Comparison of ENCODE assay signal across 20 mouse cellular contexts in the genomic region with DNA sequence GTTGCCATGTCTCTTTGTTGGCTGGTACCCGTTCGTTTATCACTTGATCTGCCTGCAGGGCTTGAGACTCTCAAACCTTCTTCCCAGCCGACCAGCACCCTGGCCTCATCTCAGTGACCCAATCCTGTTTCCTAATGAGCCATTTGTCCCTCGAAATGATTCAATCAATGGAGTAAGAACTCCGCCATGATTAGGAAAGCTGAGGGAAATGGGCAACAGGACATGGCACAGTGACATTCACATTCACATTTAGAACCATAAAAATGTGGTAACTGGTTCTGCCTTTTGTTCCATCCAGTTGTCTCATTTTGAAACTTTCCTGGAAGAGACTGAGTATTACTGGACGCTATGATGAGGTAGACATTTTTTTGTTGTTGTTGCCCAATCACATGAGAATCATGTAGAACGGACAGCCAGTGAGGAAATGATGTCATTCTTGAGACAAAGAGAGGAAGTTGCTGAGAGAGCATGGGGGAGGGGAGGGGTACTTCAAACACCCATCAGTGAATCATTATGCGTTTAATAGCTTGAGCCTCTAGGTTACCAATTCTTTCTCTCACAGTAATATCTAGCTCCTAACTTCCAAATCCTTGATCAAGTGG.
A peak's percentile ranks its signal among the peaks of the same experiment; 100 is the strongest.
DNase-seq lines count a peak whose midpoint lies in the region; ATAC-seq and TF ChIP-seq lines count a peak whose summit lies in the region.
"Had no signal": no experiment of that assay in that cellular context is flagged by ENCODE, and none has a peak within 500 bp of the region (broad histone marks: within the 10 kb centered on the region; RNA-seq: fewer than 3 reads in every experiment).

No protein-coding gene starts in this region.

- 69% methylated on average over 8 of the region's 8 CpGs for WGBS in lung, adult 2 months
- 83% methylated on average over 8 of the region's 8 CpGs for WGBS in limb, embryonic 10.5 days
- WGBS in midbrain, embryonic 13.5 days = 90% methylated on average over 8 of the region's 8 CpGs

- no peak overlapping the region for H3K9ac ChIP-seq in midbrain, embryonic 13.5 days (replicated peaks)
- H3K9ac ChIP-seq: forebrain, postnatal 0 days; heart, embryonic 15.5 days; liver, embryonic 14.5 days; neural tube, embryonic 13.5 days; stomach, embryonic 15.5 days had no signal

- peak; percentile 94 for DNase-seq in heart, adult 11 months
- DNase-seq in heart, postnatal 10 days = no peak
- DNase-seq in lung, postnatal 25 days (ENCODE audit: low spot score) = peak; percentile 25
- no peak for DNase-seq in lung, adult 2 months
- no peak for DNase-seq in cerebellum, postnatal 10 days
- DNase-seq in limb, embryonic 10.5 days (ENCODE audit: low spot score) = no peak
- DNase-seq: adrenal gland, adult 2 months; cerebellum, adult 9-11 months; forebrain, postnatal 0 days; gastrocnemius, postnatal 25 days; kidney, adult 18-20 months; layer of hippocampus, postnatal 36 days had no signal

- TF ChIP-seq CTCF in lung, adult 2 months (IDR thresholded peaks at IDR 0.05; ENCODE audit: insufficient read depth, low read length) = no peak

- H3K27me3 ChIP-seq in limb, embryonic 10.5 days (ENCODE audit: low read depth, poor library complexity, severe bottlenecking) = no peaks in the 10 kb centered on the region
- no peaks in the 10 kb centered on the region for H3K27me3 ChIP-seq in midbrain, embryonic 13.5 days
- H3K27me3 ChIP-seq: heart, embryonic 15.5 days; neural tube, embryonic 13.5 days; stomach, embryonic 15.5 days had no signal

- H3K9me3 ChIP-seq in limb, embryonic 10.5 days (replicated peaks) = no peaks in the 10 kb centered on the region
- H3K9me3 ChIP-seq in midbrain, embryonic 13.5 days = no peaks in the 10 kb centered on the region
- H3K9me3 ChIP-seq: heart, embryonic 15.5 days; neural tube, embryonic 13.5 days; stomach, embryonic 15.5 days had no signal

- H3K4me1 ChIP-seq in lung, adult 2 months (ENCODE audit: control insufficient read depth, insufficient read depth, low read length) = no peaks in the 10 kb centered on the region; the same call in 1 of the 2 replicates
- peaks cover 14% of the 10 kb centered on the region for H3K4me1 ChIP-seq in limb, embryonic 10.5 days
- no peaks in the 10 kb centered on the region for H3K4me1 ChIP-seq in midbrain, embryonic 13.5 days (replicated peaks)
- H3K4me1 ChIP-seq: heart, embryonic 15.5 days; neural tube, embryonic 13.5 days; stomach, embryonic 15.5 days had no signal

- no peak overlapping the region for H3K27ac ChIP-seq in limb, embryonic 10.5 days
- H3K27ac ChIP-seq in midbrain, embryonic 13.5 days = no peak overlapping the region
- H3K27ac ChIP-seq: heart, embryonic 15.5 days; liver, embryonic 14.5 days; neural tube, embryonic 13.5 days; stomach, embryonic 15.5 days had no signal

- H3K4me2 ChIP-seq in midbrain, embryonic 13.5 days (replicated peaks) = no peak overlapping the region
- H3K4me2 ChIP-seq: heart, embryonic 15.5 days; neural tube, embryonic 13.5 days; stomach, embryonic 15.5 days had no signal

- no peak for TF ChIP-seq POLR2A in lung, adult 2 months (IDR thresholded peaks at IDR 0.05; ENCODE audit: borderline replicate concordance, extremely low read depth, low read depth, low read length)

- no peaks in the 10 kb centered on the region for H3K36me3 ChIP-seq in limb, embryonic 10.5 days
- H3K36me3 ChIP-seq in midbrain, embryonic 13.5 days = no peaks in the 10 kb centered on the region
- H3K36me3 ChIP-seq: heart, embryonic 15.5 days; neural tube, embryonic 13.5 days; stomach, embryonic 15.5 days had no signal

- no peak overlapping the region for H3K4me3 ChIP-seq in lung, adult 2 months (replicated peaks; ENCODE audit: extremely low read depth, low read depth, low read length)
- H3K4me3 ChIP-seq in limb, embryonic 10.5 days = no peak overlapping the region
- H3K4me3 ChIP-seq in midbrain, embryonic 13.5 days (replicated peaks) = no peak overlapping the region
- H3K4me3 ChIP-seq: heart, embryonic 15.5 days; megakaryocyte, embryonic 14.5 days; neural tube, embryonic 13.5 days; stomach, embryonic 15.5 days had no signal

- peak; percentile 40 to 71; a peak in 2 of 4 replicates for ATAC-seq in hematopoietic stem cell, adult 5-6 weeks (replicated peaks in 1 of 2; ENCODE audit: insufficient read depth in 1 of 2, low FRiP score in 2 of 2, low TSS enrichment in 1 of 2, low read depth in 1 of 2, poor library complexity in 2 of 2, severe bottlenecking in 2 of 2)
- no peak for ATAC-seq in midbrain, embryonic 13.5 days
- ATAC-seq: forebrain, postnatal 0 days; hindbrain, embryonic 16.5 days had no signal

- intact Hi-C loops in heart, postnatal 10 days (cut with DNase I) = no loop called here

Comparison
In these comparisons a context has a peak if more than half of its experiments do, and no peak if none do; other contexts are left out.
1. DNase-seq: peak in heart, adult 11 months (single experiment) and lung, postnatal 25 days (single experiment); none in heart, postnatal 10 days (0 of 2), lung, adult 2 months (single experiment), cerebellum, postnatal 10 days (0 of 2) and limb, embryonic 10.5 days (single experiment).